Mouse (Mus musculus) thymus, adult 2 months (tissue): Measurements from ENCODE around the gene Agpat2.

Experiments
- CTCF ChIP-seq: fragments of 200-500 bp; IDR thresholded peaks from 2 replicates; pipeline ENCODE4 v1.5.1; 2012; ENCODE audit warnings: mild to moderate bottlenecking, control low read depth, low read length, moderate library complexity, borderline replicate concordance; ENCODE audit not compliant: control insufficient read depth, poor library complexity, insufficient read depth; ENCODE audit errors: extremely low read depth
- POLR2A ChIP-seq: fragments of 200-500 bp; IDR thresholded peaks from 2 replicates; pipeline ENCODE4 v1.6.1; 2012; ENCODE audit warnings: mild to moderate bottlenecking, low read length, control low read depth, moderate library complexity; ENCODE audit not compliant: control insufficient read depth, poor library complexity, insufficient read depth; ENCODE audit errors: extremely low read depth

DNA sequence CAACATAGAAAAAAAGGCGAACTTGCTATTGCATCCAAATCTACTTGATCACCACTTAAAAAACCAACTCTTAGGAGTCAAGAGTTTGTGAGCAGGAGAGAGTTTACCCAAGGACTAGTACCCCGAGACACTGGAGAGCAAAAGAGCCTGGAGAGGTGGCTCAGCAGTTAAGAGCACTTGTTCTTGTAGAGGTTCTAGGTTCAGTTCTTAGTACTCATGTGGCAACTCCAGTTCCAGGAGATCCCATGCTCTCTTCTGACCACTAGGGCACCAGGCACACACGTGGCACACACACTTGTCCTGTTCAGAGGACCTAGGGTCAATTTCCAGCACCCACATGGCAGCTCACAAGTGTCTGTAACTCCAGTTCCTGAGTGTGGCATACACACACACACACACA is 21.9 kb upstream of the Agpat2 start:
- TF ChIP-seq CTCF (no peak), POLR2A (no peak)
